Mouse (Mus musculus): Measurements from ENCODE around the gene Omt2a.
"Not testable (repeated sequence)": the region's sequence is repeated elsewhere in the genome, so short reads cannot be mapped to it uniquely, and the experiment has no call there.

The Omt2a gene

DNA sequence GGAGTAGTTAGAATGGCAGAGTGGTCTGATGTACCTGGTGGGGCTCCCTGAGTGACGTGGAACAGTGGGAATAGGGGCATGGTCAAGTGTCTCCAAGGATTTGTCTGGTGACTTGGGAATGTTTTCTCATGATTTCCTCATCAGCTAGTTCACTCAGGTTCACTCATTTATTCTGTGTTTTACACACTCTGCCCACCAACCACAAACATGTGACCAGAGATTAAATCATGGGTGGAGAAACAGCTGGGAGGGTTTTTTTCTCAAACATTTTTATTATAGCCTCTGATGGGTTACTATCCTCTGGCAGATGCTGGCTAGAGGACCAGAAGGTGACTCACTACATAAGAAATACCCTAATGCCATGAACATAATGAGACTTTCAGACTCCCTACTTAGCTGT, 16.4 kb downstream of the Omt2a start:
- no peak for DNase-seq (ENCODE audit: low spot score)

DNA sequence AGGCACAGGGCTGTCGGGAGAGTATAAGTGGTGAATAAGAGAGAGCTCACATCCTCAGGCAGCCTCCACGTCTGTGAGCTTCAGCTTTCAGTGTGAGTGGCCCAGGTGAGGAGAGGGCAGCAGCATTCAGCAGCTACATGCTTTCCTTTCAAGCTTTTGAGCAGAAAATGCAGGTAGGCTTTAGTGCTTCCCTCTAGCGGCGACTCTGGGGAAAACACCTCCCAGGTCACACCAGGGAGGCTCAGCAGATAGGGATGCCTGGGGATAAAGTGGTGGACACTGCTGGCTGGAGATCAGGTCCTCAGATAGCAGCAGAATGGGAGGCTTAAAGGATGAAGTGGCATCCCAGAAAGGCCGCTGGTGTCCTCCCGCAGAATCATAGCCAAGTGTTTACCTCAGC, 18.5 kb downstream of the Omt2a start:
- DNase-seq (ENCODE audit: low spot score): not testable (repeated sequence)

DNA sequence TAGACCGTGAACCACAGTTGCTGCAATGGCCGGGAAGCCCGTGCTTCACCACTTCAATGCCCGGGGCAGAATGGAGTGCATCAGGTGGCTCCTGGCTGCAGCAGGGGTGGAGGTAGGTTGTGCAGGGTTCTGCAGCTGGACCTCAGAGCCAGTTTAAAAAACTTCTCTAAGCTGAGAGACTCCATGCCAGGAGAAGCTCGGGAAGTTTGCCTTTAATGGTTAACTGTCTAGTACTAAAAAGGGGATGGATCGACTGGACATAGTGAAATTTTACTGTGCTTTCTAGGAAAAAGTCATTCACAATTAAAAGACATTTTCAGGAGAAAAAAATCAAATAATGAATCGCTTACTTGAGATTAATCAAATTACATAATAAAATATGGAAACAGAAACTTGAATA, 19.8 kb downstream of the Omt2a start:
- not testable (repeated sequence) for DNase-seq (ENCODE audit: low spot score)

DNA sequence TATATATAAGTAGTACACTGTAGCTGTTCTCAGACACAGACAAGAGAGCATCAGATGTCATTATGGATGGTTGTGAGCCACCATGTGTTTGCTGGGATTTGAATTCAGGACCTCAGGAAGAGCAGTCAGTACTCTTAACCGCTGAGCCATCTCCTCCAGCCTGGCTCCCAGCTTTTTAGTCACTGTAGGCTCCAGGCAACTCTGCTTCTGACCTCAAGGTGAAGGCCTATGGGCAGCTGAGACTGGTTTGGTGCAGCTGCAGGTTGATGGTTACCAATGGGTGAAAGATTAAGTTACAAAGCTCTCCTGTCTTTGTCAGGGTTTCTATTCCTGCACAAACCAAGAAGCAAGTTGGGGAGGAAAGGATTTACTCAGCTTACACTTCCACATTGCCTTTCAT, 20.9 kb downstream of the Omt2a start:
- not testable (repeated sequence) for DNase-seq (ENCODE audit: low spot score)

DNA sequence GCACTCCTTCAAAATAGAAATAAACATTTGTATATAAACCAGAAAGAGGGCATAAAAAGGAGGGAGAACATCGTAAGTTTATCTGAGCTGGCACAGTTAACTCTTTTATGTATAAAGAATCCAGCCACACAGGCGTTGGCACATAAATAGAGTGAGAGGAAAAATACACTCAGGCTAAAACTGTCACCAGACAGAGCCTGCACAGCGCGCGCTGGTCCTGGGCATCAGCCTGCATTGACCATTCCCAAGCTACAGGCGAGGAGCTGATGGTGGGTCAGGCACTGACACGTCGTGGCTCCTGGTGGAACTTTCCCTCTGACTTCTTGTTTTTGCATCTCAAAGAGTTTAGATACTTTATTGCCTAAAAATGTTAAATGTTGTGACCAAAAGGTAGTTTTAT, 22.1 kb downstream of the Omt2a start:
- not testable (repeated sequence) for DNase-seq (ENCODE audit: low spot score)

DNA sequence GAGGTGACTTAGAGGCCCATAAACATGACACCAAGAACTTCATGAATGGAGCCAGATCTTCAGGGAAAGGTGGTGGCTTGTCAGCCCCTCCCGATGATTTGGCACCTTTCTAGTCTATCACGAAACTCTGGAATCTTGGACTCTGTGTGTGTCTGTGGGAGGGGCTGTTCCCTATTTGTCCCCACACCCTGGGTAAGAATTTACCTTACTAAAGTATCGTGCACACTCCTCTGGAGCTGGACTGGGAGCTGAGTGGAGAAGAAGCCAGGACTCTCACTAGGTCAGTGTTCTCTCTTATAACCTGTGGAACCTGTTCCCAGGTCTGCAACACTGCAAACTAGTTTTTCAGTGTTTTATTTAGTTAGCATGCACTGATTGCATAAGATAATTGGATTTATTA, 24.9 kb downstream of the Omt2a start, which contains the start of gene Gm10639:
TSS of gene Gm10639 (plus strand) at position 201 of the 400 bp plus-strand sequence.
- not testable (repeated sequence) for DNase-seq (ENCODE audit: low spot score)

DNA sequence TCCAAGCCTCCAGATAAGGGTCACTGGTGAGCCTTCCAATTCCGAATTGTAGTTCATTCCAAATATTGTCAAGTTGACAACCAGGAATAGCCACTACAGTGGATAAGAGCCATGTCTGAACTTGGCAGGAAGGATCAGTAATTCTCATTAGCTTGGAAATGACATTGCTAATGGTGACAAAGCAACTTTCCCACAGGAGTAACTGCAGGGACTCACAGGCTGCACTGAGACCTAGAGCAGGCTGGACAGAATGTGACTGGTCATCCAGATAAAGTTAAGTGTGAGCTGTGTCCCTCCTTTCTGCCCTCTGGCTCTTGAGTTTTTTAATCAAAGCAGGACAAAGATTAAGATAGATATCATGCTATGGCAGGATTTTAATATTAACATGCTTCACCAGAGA, 25.5 kb downstream of the Omt2a start:
- not testable (repeated sequence) for DNase-seq (ENCODE audit: low spot score)

DNA sequence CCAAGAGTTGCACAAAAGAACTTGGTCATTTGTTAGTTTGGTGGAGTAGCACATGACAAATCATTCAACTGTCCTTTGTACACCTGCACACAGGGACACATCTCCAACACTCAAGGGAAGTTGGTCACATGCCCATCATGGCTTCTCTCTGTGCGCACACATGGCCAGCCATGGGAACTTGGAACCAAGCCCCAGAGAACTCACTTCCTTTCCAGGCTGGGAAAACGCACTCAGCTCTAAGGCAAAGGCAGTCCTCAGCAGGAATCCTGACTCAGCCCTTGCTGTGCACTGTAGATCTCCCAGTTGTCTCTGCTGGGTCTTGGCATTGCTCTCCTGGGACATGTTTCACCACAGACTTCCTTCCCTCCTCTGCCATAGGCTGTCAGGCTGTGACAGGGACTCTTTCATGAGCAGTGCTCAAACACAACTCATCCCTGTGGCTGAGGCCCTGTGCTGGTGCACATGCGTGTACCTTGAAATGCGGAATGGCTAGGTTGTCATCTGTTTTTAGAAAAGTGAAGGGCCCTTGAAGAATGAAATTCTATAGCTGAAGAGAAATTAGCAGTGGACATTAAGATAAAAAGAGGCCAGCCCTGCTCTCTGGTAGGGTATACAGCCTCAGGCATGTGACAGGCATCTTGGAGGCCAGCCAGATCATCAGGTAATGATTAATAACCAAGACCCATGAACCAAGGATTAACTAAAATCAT, 32.4 kb downstream of the Omt2a start:
- not testable (repeated sequence) for DNase-seq (ENCODE audit: low spot score)

DNA sequence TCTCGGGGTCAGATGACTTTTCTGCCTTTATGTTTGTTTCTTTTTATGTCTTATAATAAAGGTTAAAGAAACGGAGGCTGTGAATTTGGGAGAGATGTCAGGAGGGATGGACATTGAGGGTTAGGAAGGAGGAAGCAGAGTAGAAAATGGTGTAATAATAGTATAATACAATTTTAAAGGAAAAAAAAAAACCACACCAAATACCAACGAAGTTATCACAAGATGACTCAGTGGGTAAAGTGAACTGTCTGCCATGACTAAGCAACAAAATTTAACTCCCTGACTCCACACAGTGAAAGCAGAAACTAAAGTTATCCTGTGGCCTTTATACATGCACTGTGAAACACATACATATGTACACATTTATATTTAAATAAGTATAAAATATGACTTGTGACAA, 43.7 kb downstream of the Omt2a start:
- not testable (repeated sequence) for DNase-seq (ENCODE audit: low spot score)

Data from urinary bladder, postnatal 10 days (tissue).